Mouse (Mus musculus) hematopoietic stem cell, adult 5-6 weeks (primary cell): Measurements from ENCODE around the gene Pprc1. TPM values are rescaled to one million over a fixed set of nuclear protein-coding genes. Genes with fewer than 3 reads are reported as not detected.

Source experiments
- ATAC-seq, 2 experiments: fragments of 125-278 bp in 1 of 2; replicated peaks in 1 of 2; 2 replicates each; pipeline ENCODE4 v1.8.0; 2016 to 2017; ENCODE audit warnings: inconsistent platforms in 2 of 2, mild to moderate bottlenecking in 2 of 2, moderate number of reproducible peaks in 2 of 2, low read depth in 1 of 2, moderate TSS enrichment in 1 of 2; ENCODE audit not compliant: low FRiP score in 2 of 2, poor library complexity in 2 of 2, severe bottlenecking in 2 of 2, insufficient read depth in 1 of 2, low TSS enrichment in 1 of 2
- total RNA-seq: library from RNA; stranded (forward); fragments of 172-1452, 232-1000 nt; gene quantifications from 2 replicates; pipeline ENCODE4 v1.2.3, GENCODE M21; 2017

Gene Pprc1
- total RNA-seq = 21.3 and 24.6 TPM in 2 replicates

DNA sequence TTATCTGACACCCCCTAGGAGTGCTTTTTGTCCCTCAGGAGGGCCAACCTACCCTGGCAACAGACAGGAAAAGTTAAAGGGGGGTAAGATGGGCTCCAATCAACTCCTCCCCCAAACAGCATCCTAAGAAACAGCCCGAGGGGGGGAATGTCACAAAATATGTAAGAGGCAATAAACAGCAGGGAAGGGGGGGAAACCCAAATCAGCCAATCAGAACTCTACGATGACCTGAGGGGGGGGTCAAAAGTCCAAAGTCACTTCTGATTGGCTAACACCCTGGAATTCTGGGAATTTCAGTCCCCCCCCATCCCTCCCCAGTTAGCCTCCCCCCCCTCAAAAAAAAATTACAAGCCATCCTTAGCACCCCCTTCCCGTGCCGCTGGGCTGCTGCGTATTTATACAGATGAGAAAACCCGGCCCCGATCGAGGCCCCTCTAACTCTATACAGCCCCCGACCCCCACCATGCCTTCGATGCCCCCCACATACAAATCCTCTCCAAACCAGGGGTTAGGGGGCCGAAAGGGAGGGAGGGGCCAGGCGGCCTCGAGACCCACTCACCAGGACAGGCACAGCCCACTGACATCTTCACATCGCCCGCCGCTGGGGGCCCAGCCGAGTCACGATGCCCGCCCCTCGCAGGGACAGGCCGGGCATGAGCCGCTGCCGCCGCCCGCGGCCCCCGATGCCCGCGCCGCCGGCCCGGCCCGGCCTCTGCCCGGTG, at the start of gene Pprc1:
Pprc1 (plus strand) TSS at position 616 of the 722 bp plus-strand sequence.
- ATAC-seq = no peak

DNA sequence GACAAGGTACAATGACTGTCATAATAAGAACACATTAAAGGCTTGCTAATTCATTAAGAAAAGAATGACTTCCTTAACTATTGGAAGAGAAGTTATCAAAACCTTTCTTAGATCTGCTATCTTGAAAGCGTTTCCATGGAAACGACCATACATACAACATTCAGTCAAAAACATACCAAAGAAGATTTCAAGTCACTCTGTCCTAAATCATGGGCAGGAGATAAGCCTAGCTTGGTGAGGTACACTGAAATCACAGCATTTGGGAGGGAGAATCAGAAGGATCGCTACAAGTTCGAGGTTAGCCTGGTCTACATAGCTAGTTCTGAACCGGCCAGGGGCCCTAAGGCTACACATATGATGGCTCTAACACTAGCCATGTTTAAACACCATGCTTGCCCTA, 47.3 kb upstream of the Pprc1 start:
- no peak for ATAC-seq

DNA sequence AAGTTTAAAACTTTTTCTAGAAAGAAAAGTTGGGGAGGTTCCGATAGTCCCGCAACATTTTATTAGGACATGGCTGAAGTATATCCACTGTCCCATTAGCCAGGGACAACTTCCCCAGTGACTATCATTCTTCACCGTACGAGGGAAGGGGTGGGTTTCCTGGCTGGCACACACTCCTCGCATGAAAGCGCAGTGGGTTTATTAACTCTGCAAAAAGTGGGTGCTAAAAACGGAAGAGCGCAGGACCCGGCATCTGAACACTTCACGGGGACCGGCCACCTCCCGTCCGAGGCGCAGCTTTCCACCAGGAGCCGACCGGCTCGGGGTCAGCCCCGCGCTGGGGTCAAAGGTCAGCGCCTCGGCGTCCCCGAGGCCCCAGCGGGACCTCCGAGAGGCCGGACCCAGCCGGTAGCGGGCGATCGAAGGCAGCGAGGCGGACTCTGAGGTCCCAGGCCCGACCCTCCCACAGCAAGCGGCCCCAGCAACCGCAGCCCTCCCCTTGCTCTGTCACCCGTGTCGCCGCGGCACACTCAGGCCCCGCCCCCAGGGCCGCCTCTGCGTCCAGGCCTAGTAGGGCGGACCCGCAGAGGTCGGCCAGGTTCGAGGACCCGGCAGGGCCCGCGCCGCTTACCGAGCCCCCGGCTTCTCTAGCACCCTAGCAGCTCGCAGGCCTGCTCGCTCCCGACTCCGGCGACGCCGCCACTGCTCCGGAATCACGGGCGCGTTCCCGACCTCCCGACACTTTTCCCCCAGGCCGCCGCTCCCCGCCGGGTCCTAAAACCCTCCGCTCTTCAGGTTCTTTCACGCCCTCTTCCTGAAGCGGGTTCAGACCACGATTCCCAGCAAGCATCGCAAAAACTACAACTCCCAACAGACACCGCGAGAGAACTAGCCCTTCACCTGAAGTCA, 46.6 kb upstream of the Pprc1 start, which contains the start of gene Armh3:
Armh3 (minus strand) TSS at position 704 of the 909 bp plus-strand sequence.
- peak; percentile 97 for ATAC-seq

DNA sequence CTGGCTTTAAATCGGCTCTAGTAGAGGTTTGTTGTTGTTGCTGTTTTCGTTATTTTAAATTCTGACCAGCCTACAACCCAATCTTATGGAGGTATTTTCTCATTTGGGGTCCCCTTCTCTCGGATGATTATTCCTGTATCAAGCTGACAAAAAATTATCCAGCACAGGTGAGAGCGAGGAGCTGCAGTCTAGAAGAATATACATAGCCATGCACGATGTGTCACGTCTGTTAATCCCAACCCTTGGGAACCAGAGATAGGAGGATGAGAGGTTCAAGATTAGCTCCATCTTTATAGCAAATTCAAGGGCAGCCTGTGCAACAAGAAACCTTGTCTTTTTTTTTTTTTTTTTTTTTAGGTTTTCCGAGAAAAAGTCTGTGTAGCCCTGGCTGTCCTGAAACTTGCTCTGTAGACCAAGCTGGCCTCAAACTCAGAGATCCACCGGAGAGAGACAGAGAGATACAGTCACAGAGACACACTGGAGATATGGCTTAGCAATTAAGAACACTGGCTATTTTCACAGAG, 45.9 kb upstream of the Pprc1 start:
- no peak for ATAC-seq

DNA sequence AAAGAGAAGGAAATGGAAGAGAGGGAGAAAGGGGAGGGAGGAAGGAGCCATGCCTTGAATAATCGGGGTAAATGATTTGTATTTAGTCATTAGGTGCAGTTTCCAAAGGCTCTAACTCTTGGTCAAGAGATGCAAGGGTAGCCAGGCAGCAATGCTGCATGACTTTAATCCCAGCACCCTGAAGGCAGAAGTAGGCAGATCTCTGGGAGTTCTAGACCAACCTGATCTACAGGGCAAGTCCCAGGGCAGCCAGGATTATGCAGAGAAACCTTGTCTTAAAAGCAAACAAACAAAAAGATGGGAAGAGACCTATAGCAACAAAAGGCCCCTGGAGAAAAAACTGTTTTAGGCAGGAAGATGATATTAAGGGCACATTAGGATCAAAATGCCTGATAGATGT, 45.3 kb upstream of the Pprc1 start:
- no peak for ATAC-seq

DNA sequence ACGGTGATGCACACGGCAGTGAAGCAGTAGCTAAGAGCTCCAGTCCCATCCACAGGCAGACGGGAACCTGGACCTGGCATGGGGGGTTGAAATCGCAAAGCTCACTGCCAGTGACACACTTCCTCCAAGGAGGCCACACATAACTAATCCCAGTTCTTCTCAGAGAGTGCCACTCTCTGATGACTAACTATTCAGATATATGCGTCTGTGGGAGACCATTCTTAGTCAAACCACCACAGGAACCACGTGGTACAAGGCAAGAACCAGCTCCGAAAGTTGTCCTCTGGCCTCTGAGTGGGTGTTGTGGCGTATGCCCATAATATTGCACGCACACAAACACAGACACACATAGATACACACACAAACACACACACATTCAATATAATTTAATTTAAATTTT, 42.4 kb upstream of the Pprc1 start:
- ATAC-seq = no peak

DNA sequence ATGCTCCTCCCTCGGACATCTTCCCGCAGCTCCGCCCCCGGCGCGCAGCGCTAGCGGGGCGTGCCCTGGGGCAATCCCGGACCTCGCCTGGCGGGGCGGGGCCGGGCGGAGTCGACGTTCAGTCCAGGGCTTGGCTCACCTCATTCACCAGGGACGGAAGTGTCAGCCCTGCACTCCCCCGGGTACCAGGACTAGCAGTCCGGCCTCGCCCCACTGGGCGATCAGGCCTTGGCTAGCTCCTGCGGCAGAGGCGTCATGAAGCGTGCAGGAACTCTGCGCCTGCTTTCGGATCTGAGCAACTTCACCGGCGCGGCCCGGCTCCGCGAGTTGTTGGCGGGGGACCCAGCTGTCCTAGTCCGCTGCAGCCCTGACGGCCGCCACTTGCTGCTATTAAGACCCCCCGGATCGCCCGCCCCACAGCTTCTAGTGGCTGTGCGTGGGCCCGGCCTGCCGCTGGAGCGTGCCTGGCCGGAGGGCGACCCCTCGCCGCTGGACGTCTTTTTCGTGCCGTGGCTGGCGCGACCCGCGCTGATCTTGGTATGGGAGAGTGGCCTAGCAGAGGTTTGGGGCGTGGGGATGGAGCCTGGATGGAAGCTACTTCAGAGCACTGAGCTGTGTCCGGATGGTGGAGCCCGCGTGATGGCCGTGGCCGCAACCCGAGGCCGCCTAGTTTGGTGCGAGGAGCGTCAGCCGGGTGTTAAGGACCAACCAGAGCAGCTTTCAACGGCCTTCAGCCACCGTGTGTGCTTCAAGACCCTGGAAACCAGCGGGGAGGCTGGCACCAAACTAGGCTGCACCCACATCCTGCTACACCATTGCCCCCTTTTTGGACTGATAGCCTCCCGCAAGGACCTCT, 41.1 kb upstream of the Pprc1 start, which contains the start of gene Hps6:
Hps6 (plus strand) TSS at position 138 of the 856 bp plus-strand sequence.
- peak; percentile 82 to 90 for ATAC-seq

DNA sequence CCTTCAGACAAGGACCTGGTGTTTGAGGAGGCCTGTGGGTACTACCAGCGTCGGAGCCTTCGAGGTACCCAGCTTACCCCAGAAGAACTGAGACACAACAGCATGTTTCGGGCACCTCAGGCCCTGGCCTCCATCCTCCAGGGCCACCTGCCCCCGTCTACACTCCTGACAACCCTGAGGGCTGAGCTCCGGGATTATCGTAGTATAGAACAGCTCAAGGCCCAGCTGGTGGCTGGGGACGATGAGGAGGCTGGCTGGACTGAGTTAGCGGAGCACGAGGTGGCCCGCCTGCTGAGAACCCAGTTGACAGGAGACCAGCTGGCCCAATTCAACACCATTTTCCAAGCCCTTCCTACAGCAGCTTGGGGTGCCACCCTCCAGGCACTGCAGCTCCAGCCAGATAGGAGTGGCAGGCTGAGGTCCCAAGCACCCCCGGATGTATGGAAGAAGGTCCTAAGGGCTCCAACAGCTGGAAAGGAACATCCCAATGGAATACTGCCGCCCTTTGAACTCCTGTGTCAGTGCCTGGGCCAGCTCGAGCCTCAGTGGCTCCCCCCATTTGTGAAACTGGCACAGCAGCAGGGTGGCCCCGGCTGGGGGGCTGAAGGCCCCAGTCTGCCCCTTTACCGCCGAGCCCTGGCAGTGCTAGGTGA, 39.7 kb upstream of the Pprc1 start:
- ATAC-seq = no peak

DNA sequence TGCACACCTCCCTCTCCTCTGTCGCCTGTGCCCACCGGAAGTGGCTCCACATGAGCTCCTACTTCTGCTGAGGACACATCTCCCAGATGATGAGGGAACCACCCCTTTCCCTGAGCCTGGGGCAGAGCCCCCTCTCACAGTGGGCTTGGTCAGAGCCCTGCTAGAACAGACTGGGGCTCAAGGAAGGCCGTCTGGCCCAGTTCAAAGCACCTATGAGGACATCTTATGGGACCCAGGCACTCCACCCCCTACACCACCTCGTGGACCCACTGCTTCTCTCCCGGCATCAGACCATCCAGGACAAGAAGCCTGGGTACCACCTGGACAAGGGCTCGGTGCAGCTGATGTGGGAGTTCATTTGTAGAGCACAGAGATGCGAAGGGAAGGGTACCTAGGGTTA, 39.0 kb upstream of the Pprc1 start:
- ATAC-seq = no peak

DNA sequence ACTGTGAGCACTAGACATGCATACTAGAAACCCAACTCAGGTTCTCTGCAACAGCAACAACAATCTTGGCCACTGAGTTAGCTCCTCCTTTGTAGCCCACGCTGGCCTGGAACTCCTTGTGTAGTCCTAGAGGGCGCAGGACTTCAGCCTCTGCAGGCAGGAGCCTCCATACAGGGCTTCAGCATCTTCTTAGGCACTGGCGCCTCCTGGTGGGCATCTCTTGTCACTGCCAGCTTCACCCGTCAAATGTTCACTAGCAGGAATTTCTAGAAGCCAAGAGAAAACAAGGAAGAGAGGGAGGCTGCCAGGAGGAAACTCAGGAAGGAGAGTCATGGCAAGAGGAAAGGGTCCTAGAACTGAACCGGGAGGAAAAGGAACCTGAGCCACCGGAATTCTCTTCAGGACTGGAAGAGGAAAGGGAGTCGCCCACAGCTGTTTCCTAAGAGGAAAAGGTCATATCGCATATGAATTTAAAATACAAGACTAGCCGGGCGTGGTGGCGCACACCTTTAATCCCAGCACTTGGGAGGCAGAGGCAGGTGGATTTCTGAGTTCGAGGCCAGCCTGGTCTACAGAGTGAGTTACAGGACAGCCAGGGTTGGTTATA, 30.0 kb upstream of the Pprc1 start:
- peak; percentile 98 for ATAC-seq

DNA sequence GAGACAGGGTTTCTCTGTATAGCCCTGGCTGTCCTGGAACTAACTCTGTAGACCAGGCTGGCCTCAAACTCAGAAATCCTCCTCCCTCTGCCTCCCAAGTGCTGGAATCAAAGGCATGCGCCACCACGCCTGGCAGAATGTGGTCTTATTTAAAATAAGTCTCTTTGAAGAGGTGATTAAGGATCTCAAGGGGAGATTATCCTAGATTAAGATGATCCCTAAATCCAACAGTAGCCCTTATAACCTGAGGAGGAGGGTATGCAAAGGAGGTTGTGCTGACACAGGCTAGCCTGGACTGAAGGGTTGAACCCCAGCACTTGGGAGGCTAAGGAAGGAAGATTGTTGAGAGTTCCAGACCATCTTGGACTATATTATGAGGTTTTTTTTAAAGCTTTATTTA, 28.7 kb upstream of the Pprc1 start:
- no peak for ATAC-seq

DNA sequence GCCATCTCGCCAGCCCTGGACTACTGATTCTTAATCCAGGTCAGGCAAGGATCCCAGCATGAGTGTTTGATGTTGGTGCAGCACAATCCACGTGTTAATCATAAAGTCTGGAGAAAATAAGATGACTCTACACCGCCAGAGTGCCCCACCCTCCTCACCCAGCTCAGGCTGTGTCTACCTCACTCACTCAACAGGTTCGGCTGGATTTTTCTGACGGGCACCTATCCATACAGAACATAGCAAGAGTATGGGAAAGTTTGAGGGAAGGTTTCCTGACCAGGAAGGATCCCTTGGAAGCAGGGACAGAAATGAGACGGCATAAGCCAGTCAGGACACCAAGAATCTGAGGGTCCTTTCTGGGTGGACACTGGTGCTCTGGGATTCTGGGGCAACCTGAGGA, 19.7 kb upstream of the Pprc1 start:
- no peak for ATAC-seq

DNA sequence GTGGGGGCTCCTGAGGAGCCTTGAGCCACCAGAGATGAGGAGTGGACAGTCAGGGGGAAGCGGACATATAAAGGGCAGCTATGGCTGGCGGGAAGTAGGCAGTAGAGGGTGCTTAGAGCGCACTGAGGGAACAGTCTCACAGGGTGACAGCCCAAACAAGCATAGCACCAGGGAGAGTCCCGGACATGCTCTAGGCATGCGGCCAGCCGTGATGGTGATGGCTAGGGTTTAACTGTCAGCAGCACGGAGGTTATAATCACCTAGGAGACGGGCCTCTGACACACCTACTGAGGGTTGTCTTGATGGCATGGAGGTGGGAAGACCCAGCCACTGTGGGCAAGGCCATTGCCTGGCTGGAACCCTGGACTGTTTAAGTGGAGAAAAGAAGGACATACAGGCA, 18.1 kb upstream of the Pprc1 start:
- peak in 1 of 2 experiments; percentile 27; a peak in 1 of 4 replicates for ATAC-seq

DNA sequence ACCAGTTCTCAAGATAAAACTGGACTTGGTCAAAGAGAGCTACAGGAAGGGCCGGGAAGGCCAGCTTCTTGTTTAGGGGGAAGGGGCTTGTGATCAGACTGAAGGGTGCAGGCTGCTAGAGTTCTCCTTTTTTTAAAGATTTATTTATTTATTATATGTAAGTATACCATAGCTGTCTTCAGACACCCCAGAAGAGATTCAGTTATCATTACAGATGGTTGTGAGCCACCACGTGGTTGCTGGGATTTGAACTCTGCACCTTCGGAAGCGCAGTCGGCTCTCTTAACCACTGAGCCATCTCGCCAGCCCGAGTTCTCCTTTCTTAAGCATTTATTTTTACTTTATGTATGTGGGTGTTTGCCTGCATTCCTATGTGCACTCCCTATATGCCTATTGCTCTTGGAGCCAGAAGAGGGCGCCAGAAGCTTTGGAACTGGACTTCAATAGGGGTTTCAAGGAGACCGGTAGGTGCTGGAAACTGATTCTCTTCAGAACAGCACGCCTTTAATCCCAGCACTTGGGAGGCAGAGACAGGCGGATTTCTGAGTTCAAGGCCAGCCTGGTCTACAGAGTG, 15.9 kb upstream of the Pprc1 start:
- no peak for ATAC-seq

DNA sequence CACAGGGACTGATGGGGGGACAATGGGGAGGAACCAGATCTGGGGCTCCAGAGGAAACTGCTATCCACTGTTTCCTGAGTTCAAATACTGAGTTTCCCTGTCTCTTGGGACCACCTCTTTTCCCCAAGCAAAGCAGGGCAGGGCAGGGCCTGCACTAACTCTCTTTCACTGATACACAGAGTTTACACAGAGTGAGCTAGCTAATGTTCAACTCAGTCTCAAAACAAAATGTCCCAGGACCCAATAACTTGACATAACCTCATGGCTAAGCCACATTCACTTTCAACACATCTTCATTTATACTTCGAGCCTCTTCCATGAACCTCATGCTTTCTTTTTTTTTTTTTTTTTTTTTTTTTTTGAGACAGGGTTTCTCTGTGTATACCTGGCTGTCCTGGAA, 15.0 kb upstream of the Pprc1 start:
- no peak for ATAC-seq
